Mouse (Mus musculus): ENCODE measurements around the gene Spata21. TPM values are rescaled to one million over a fixed set of nuclear protein-coding genes. Genes with fewer than 3 reads are reported as not detected.

The Spata21 gene
- polyA plus RNA-seq, 3 experiments from 2014 or later, result 1.1 to 1.5 (median 1.5) TPM

- ATAC-seq, result no peak
These were observed 11.2 kb upstream of the Spata21 start for GRCm38 (mm10) chr4:141076761-141077506.

GRCm38 (mm10) chr4:141077681-141078509 is 10.2 kb upstream of the Spata21 start, which contains the start of gene Necap2:
TSS of gene Necap2 (minus strand) at chr4:141078357.
- ATAC-seq, result peak; percentile 98

DNA sequence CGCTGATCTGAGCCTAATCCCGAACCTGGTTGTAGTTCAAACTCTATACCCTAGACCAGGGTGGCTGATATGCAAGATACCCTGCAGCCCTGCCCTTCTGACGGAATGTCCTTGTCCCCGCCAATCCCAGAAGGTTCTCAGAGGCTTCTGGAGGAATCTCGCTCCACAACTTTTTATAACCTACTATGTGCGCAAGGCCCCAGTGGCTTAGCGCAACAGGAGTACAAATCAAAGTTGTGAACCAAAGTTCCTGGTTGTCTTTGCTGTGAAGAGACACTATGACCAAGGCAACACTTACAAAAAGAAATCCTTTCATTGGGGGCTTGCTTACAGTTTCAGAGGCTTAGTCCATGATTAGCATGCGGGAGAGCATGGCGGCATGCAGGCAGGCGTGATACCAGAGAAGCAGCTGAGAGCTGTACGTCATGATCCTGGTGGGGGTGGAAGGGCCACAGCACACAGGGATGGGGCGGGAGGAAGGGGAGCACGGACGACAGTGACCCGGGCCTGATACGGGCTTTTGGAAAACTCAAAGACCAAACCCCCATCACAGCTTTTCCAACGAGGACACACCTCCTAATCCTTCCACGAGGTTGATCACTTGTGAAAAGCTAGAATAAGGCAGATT is 9.5 kb upstream of the Spata21 start:
- ATAC-seq, result no peak

DNA sequence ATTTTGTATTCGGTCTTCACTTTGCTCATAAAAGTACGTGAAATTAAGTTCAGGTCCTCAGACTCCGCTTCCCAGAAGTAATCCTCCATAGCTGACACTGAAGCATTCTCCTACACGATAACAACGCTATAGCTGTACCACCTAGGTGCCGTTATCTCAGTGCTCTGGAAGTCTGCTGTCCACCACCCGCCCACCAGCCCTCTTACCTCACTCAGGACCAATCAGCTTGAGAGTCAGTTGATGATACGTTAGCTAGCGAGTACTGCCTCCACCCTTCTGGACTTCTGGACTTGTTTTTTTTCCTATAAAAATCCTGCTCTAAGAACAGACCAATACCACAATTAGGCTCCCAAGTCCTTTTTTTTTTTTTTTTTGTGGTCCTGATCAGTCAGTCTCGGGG is 1.3 kb upstream of the Spata21 start:
- no peak for ATAC-seq

DNA sequence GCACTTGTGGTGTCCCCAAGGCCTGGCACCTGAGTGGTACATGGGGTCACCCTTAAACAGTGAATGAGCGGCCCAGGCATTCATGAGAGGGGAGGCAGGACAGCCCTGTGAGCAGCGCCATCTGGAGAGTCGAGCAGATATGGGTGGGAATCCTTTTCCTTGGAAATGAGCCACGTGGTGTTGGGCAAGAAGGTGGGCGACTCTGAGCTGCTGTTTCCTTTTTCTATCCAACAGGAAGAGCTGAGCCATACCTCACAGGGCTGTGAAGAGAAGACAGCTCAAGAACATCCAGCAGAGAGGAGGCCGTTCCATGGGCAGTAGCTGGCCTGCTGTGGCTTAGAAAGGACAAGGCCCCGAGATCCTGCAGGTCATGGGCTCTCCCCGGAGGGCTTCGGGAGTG is 581 bp downstream of the Spata21 start:
- no peak for ATAC-seq

DNA sequence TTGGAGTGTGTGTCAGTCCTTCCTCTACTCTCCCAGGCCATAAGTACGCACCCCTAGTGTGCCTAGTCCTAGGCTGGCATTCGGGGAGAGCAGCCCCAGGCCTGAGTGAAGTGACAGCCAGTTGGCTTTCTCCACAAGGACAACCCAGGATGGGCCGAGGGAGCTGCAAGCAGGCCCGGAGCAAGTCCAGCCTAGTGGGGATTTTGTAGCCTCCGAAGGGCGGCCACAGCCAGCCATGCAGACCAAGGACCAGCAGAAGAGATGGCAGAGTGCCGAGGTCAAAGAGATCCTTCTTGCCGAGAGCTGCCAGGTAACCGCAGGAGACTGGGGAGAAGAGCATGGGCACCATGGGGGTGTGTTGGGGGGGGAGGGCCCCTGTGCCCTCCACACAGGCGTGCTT is 6.9 kb downstream of the Spata21 start:
- no peak for ATAC-seq

- ATAC-seq, result no peak
These were observed 8.6 kb downstream of the Spata21 start for GRCm38 (mm10) chr4:141096710-141097109.

DNA sequence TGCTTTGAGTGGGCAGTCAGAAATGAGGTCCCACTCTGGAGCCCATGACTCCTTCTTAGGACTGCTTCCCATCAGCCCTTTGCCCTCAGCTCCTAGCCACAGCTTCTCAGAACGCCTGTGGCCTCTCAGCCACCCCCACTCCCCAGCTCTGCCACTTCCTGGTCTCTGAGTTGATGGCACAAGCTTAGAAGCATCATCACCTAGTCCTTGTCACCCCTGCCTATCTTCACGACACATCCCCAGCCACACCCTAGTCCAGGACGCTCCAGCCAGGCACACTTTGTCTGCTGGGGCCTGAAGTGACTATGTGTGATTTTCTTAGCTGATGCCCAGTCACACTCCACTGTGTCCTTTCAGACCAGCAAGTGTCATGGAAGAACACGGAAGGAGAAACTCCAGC is 10.8 kb downstream of the Spata21 start:
- ATAC-seq, result no peak

- no peak for ATAC-seq
These were observed 11.8 kb downstream of the Spata21 start for GRCm38 (mm10) chr4:141099956-141100355.

GRCm38 (mm10) chr4:141101291-141101690 is 13.2 kb downstream of the Spata21 start:
- ATAC-seq, result no peak

DNA sequence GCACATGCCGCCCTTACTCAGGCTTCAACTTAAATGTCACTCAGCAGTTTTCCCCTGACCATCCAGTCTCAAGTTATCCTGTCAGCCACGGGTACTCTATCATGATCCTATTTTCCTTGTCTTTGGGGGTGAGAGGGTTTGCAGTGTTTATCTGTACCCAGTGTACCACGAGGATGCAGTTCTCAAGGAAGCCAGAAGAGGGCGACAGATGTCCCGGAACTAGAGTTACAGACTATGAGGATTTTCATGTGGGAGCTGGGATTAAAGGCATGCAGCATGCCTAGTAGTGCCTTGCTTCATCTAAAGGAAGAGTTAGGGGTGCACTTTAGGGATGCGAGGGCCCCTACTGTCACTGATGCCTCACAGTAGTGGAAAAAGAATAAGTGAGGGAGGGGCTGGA is 13.7 kb downstream of the Spata21 start:
- no peak for ATAC-seq

GRCm38 (mm10) chr4:141106526-141107183 is 18.5 kb downstream of the Spata21 start:
- no peak for ATAC-seq

- ATAC-seq, result no peak
These were observed 20.1 kb downstream of the Spata21 start for GRCm38 (mm10) chr4:141108196-141108732.

- no peak for ATAC-seq
These were observed 25.7 kb downstream of the Spata21 start for GRCm38 (mm10) chr4:141113831-141114230.

DNA sequence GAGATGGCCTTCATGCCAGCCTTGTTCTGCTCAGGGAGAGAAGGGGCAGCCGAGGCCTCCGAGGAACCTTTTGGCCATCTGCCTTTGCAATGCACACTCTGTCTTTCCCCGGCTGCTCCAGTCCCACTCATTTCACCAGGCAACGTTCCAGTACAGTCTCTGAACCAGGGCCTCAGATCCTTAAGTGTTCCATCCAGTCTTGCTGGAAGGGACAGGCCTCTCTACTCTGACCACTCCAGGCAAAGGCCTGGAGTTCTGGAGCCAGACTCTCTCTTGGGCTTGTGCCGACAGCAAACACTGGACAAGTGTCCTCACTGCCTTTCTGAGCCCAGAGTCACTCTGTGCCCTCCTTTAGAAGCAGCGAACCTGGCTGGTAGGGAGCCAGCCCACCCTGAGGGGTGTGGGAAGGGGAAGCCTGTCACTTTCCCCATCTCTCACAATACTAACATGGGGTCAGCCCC is 26.4 kb downstream of the Spata21 start:
- ATAC-seq, result no peak

GRCm38 (mm10) chr4:141115398-141115797 is 27.3 kb downstream of the Spata21 start:
- no peak for ATAC-seq

- ATAC-seq, result no peak
These were observed 30.6 kb downstream of the Spata21 start for GRCm38 (mm10) chr4:141118691-141119090.

GRCm38 (mm10) chr4:141120700-141121099 is 32.6 kb downstream of the Spata21 start:
- no peak for ATAC-seq

GRCm38 (mm10) chr4:141122663-141123062 is 34.5 kb downstream of the Spata21 start:
- ATAC-seq, result no peak

- ATAC-seq, result no peak
These were observed 34.9 kb downstream of the Spata21 start for GRCm38 (mm10) chr4:141123065-141123464.

DNA sequence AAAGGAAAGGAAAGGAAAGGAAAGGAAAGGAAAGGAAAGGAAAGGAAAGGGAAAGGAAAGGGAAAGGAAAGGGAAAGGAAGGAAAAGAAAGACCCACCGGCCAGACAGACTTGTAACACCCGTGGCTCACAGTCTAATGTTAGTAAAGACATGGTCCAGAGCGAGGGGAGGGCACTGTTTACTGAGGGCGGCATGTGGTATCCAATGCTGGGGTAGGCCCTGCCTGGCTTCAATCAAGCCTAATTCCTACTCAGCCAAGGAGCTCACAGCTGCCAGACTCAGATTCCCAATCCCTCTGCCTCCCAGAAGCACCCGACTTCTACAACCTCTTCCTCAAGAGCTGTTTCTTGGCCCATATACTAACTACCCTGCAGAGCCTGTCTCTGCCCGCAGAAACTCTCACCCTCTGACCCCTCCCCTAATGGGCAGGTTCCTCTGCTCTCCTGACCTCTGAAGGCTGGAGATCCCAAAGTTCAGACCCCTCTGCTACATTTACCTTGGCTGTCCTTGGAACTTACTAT is 41.1 kb downstream of the Spata21 start:
- peak; percentile 52 for ATAC-seq

DNA sequence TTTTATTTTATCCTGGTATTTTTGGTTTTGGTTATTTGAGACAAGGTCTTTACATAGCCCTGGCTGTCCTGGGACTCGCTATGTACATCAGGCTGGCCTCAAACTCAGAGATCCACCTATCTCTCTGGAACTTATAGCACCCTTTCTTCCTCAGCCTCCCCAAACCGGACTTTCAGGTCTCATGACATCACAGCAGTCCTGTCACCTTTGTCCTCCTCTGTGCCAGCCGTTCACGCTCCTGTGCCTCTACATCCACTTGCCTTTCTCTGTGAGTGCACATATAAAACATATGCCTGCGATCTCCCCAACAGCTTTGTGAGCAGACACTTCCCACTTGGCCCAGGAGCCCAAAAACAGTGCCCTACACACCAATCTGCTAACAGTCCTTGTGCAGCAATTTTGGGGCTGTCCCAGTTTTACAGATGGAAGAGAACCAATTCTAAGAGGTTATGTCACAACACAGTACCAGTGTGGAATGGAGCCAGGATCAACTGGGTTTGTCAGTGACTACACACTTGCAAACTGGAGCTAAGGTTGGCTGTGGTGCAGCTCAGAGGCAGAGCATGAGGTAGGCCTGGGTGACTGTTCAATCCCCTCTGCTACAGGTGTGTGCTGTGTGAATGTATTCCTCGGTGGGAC is 42.7 kb downstream of the Spata21 start:
- ATAC-seq, result no peak
